Mouse (Mus musculus) B cell, adult 2 months (primary cell): Measurements from ENCODE around the gene Cog2.

Experiments
- DNase-seq, 2 experiments: peaks; one replicate each; pipeline ENCODE4 v3.0.0; 2022

The Cog2 gene

DNA sequence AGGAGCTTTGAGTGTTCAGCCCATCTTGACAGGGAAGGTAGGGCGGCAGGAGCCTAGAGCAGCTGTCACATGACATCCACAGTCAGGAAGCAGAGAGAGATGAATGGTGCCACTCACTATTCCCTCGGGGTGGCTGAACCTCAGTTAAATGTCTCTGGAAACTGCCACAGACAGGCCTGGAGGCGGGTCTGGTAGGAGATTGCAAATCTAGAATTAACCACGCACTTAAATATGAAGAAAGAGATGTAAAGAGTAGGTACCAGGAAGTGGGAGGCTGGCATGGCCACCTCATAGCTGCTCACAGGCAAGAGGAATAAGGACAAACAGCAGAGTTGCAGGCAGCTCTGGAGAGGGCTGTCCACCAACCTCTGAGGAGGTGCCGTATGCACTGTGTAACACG, 3.4 kb upstream of the Cog2 start:
- no peak for DNase-seq

DNA sequence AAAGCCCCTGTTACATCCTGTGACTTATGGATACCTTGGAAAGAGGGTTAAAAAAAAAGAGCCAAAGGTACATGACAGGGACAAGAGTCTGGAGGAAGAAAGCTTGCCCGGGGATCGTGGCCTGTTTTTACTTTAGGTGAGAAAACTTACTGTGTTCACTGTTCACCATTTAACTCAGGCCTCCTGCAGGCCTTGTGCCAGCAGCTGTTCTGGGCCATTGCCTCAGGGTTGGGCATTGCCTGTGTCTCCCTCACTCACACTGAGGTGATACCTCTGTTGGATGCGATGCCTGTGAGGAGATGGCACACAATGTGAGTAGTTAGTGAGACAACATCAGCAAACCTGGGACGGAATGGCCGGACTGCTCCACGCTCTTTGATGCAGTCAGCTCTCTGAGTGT, 1.4 kb downstream of the Cog2 start:
- DNase-seq = no peak

DNA sequence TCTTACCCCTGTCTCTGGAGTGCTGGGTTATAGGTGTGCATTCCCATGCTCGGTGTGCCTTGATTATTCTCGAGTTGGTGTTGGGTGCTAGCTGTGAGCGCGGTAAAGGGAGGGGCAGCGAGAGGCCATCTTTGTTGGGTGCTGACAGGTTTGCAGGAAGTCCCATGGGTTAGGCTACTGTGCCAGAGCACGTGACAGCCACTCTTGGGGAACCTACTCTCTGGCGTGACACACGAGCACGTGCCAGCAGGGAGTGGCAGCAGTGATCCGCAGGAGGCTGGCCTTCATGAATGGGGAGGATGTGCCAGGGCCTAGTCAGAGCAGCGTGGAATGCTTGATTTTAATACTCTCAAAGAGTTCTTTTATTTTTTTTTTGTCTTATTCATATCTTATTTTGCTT, 5.7 kb downstream of the Cog2 start:
- DNase-seq = no peak

DNA sequence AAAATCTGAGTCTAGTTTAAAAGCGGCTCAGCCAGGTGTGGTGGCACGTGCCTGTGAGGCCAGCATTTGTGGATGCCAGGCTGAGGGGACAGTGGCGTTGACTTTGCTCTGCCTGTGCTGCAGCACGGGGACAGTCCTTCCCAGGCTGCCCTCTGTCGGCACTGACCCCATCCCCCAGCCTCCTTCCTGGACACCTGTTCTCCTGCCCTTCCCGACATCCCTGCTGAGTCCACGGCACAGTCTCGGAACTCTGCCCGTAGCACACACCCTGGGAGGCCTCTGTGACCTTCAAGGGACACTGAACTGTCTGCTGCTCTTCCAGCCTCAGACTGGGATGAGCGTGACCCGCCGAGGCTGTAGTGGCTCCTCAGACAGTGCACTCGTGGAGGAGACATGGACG, 9.5 kb downstream of the Cog2 start:
- no peak for DNase-seq

DNA sequence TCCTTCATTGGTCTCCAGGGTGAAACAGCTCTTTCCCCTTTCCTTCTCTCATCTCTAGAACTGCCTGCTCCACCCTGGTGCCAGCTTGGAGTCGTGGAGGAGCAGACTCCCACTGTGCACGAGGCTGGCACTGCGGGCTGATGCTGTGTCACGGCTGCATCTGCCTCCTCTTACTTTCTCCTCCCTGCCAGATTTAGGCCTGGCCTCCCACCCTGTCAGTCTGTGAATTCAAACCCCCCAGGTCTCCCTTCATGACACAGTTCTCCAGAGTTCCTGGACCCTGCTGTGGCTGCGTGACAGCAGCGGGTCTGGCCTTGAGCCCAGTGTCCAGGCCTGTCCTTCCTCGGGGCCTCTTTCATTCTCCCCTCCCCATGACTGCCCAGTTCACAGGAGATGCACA, 10.0 kb downstream of the Cog2 start:
- DNase-seq = no peak

DNA sequence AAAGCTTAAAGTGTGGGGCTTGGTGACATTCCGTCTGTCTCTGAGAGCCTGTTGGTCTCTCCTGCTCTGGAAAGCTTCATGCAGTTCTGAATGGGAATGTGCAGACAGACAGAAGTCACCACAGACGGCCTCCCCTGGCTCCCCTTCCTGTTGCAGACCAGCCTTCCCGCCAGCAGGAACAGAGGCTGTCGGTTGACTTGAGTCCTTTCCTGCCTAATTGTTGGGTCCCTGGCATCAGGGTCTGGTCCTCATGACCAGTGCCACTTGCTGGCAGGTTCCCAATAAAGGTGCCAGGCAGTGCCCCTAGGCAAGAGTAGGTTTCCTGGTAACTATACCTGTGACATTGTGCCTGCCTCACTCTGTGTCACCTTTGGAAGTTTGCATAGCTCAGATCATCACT, 10.4 kb downstream of the Cog2 start:
- no peak for DNase-seq

DNA sequence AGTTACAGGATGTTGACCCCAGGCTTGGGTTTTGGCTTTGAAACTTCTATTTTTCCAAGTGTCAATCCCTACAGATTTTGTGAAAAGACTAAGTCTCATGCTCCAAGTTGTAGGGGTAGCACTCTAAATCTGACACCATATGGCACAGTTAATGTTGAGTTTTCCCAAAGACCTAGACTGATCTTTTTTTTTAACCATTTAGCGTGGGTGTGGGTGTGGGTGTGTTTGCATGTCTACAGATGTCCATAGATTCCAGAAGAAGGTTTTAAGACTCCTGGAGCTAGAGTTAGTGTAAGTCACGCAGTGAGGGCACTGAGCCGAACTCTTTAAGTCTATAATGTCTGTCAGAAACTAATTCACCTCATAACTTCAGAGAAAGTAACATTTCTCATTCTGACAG, 12.1 kb downstream of the Cog2 start:
- no peak for DNase-seq

DNA sequence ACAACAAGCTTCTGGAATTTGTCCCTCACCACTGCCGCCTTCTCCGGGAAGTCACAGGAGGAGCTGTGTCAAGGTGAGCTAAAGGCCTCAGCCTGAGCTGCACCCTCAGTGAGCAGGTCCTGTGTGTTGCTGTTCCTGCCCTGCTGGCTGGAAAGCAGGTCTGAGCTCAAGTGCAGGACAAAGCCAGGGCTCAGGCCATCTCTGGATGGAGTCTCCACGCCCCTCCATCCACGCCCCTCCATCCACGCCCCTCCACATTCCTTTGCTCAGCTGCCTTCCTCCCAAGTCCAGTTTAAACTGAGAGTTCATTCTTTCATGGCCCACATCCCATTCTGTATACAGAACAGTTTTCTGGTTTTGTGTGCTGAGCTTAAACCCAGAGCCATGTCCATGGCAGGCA, 14.9 kb downstream of the Cog2 start:
- DNase-seq = no peak

DNA sequence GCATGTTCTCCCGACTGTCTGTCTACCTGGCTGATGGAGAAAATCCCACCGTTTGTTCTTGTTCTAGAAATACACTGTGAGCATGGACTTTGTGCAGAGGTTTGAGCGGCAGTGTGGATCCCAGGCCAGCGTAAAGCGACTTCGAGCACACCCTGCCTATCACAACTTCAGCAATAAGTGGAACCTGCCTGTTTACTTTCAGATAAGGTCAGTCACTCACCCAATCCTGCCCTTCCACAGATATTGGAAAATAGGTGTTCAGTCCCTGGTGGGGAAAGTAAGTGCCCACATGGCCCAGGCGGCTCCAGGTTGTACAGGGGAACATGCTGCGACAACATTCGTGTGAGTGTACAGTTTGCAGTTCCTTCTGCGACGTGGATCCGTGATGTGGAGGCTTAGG, 20.3 kb downstream of the Cog2 start:
- DNase-seq = no peak

DNA sequence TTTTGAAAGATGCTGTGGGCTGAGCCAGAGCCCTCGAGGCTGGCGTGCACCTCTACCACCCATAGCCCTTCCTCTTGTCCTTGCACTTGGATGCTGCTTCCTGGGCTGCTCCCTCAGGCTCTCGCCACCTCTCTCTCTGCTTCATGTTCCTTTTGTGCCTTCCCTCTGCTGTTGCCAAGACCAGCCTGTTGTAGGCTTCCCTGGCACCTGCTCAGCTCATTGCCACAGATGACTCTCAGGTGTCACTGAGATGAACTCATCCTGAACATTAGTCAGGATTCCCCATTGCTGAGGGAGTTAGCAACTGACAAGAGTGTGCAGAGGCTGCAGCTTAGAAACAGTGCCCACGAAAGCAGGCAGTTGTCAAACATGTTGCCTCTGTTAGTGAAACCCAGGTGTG, 21.4 kb downstream of the Cog2 start:
- no peak for DNase-seq

DNA sequence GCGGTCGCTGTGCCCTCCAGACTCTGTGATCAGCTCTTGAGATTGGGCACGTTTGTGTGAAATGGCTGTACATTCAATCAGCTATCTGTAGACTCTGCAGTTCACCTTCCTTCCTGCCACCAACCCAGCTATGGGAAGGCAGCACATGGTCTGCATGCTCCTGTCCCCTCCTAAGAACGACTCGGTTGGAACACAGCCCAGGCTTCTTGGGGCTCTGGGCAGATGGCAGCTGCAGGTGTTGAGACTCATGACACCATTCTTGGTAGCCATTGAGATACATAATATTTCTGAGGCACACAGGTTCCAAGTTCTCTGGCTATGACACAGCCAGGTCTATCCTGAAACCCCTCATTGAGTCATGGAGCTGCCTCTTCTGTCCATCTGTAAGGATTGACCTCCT, 22.7 kb downstream of the Cog2 start:
- no peak for DNase-seq

DNA sequence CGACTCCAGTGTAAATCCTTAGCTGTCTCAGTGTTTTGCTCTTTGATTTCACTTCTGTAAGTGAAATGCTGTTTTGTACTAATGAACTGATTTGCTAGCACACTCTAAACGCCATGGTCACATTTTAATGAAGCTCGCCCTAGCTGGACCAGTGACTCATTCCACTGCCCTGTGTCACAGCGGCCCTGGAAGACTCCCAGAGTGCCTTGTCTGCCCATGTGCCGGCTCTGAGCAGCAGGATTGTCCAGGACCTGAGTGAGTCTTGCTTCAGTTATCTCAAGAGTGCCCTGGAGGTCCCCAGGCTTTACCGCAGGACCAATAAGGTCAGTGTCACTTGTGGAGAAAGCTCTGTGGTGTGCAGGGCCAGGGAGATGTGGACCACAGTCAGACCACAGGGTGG, 25.8 kb downstream of the Cog2 start:
- DNase-seq = no peak

DNA sequence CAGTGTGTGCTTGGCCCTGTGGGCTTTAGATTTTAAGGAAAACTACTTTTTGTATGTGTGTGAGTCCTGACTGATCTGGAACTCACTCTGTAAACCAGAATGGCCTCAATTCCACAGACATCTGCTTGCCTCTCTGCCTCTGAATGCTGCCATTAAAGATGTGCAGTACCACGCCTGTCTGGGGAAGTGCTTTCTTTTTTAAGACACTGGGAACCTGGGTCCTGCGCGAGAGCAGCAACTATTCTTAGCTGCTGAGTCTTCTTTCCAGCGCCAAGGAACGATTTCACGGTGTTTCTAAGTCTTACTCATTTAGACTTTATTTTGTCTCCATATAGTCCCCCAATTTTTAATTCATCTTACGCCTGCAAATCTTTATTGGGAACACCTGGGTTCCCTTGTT, 26.2 kb downstream of the Cog2 start:
- DNase-seq = no peak

DNA sequence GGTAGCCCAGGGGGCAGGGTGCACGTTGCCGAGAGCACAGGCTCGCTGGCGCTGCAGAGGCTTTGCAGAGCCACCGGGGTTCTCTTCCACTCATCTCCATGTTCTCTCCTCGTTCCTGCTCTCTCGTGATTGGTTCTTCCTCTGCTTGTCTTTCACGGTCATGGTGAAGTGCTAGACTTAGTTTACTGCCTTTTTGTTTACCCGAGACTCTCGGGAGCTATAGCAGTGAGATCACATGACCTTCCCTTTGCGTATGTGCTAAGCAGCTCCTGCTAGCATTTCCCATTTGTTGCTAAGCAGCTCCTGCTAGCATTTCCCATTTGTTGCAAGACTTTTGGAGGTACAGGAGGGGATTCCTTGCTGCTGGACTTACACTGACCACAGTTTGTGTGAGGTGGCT, 26.7 kb downstream of the Cog2 start:
- DNase-seq = no peak

DNA sequence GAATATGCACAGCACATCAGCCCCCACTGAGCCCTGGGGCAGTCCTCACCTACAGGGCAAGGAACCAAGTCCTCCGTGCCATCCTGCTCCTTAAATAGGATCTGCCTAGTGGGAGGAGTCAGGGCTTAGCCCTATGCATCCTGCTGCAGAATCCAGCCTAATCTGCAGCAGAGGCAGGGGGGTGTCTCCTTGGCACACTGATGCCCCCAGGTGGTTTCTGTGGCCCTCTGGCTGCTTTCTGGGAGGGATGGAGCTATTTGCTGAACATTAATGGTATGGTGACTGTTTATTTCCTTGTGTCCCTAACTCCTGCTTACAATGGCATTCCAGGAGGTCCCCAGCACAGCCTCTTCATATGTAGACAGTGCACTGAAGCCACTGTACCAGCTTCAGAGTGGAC, 27.6 kb downstream of the Cog2 start:
- DNase-seq = no peak

DNA sequence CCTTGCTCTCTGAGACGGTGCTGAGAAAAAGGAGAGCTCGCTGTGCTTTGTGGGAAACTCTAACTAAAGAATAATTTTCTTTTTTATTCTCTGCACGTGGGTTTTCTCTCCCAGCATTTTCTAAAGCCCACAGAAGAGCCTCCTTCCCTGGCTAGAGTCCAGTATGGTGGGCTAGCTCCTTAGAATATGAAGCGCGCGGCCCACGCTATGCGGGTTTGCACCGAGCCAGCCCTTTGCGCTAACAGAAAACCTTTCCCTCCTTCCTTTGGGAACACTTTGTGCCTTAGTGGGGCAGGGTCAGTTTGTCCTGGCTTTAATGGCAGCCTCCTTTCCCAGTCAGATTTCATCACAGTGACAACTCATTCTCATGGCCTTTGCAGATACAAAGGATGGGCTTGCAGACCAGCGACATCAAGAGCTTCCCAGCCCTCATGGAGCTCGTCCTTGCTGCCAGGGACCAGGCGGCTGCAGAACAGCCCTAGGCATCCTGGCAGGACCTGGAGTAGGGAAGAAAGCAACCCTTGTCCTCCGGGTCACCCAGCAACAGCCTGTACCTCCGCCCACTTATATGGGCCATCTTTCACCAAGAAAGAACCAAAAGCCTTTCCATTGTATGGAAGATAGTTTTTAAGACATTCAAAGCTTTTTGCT, 30.6 kb downstream of the Cog2 start:
- no peak for DNase-seq

DNA sequence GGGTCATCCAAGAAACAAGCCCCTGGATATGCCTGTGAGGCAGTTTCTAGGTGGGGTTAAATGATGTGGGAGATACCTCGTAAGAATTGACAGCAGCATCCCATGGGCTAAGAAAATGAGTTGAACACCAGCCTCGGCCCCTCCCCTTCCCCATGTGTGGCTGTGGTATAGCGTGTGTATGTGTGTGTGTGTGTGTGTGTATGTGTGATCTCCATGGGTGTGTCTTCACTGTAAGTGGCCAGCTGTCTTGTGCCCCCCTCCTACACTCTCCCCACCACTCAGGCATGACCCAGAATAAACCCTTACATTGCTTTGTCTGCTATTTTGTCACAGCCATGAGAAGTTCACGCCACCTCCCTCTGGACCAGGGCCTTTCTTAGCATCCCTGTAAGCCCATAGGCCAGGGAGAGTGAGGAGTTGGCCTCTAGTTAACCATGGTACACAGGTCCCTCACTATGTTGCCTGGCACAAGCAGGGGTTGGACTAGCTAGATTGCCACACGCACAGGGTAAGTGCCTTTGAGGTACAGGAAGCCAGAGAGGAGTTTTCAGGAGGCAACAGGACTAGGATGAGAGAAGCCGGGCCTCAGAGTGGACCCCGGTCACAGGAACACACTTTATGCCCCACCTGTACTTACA, 34.7 kb downstream of the Cog2 start:
- DNase-seq = no peak

DNA sequence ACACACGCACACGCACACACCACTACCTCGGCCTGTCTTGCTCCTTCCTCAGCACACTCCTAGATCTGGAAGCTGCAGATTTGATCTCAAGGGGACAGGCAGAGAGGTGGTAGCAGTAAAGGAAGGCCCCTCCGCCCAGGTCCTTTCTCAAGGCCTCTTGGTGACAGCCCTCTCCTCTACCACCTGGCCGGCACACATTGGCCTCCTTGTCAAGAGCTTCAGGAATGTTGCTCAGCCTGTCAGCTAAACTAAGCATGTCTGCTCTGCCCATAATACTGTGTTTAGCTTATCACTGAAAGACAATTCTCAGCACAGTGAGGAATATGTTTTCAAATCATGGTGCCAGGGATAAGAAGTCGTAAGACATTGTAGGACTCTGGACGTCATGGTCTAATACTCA, 35.6 kb downstream of the Cog2 start:
- DNase-seq = no peak

DNA sequence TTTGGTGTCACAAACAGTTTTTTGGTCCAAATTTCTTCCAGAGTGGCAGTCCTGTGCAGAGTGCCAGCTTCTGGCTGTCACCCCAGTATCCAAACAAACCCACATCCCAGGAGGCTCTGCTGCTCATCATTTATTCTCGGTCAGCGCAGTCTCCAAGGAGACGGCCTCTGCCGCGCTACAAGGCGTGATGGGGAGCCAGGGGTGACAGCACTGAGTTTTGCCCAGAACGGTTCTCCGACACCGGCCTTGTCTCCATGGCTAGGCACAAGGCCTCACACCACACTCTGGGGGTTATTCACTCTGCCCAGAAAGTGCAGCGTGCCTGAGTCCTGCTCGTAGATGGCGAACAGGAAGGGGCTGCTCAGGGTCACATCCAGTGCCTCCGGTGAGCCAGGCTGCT, 36.1 kb downstream of the Cog2 start:
- no peak for DNase-seq

DNA sequence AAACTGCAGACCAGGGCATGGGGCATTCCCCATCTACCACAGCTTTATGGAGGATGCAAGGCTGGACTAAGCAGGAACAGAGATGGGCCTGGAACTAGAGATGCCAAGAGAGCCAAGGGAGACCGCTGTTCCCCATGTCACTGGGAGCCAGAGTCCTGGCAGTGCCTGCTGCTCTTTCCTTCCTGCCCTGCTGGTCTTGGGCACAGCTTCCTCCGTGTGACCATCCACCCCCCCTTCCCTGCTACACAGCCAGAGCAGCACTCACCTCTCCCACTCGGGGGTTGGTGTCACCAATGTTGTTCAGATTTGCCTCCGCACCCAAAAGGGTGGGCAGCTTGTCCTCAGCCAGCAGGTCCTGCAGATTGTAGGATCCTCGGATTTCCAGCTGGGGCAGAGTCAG, 36.9 kb downstream of the Cog2 start:
- no peak for DNase-seq

DNA sequence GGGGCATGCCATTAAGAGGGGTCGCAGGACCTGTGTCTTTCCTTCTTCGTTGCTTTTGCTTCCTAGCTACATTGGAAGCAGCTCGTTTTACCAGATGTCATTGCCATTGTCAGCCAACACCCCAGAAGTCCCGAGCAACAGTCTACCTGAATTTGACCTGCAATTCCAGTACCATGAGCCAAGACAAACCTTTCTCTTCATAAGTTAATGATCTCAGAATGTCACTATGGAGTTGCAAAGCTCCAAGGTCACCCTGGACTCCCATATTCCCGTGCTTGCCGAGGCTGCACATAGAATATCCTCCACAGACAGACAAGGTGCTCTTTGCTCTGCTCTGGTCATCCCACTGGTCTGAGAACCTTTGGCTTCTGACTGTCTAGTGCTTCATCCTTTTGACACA, 46.6 kb downstream of the Cog2 start:
- DNase-seq = no peak

DNA sequence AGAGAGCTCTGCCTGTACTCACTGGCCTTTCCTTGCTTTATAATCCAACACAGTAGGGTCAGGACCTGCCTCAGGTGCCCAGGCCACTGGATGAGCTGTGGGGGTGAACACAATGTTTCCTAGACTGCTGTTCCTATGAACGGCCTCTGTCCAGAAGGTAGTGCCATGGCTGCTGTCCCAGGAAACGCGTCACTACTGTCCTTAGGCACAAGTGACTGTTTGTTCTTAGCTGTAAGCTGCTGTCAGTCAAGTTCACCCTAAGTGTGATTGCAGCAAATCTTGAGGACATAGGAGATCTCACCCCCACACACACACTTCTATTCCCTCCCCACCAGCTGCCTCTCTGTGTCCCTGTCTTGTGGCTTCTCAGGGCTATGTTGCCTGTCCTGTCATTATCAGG, 47.0 kb downstream of the Cog2 start:
- no peak for DNase-seq

DNA sequence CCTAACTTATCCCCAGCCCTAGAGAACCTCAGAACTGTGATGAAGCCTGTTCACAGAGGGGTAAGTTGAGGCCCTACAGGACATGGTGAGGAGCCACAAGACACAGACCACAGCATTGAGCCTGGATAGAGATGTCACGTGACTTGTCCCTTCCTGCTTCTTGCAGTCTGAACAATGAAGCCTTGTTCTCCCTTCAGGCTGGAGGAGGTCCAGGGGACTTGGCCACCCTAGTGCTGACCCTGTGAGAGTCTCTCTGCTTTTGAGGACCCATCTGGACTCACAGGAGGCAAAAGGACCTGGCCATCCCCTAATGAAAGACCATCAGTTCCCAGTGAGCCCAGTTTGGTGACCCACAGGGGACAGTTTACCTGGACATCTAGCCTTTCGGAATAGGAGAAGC, 48.5 kb downstream of the Cog2 start:
- DNase-seq = no peak

DNA sequence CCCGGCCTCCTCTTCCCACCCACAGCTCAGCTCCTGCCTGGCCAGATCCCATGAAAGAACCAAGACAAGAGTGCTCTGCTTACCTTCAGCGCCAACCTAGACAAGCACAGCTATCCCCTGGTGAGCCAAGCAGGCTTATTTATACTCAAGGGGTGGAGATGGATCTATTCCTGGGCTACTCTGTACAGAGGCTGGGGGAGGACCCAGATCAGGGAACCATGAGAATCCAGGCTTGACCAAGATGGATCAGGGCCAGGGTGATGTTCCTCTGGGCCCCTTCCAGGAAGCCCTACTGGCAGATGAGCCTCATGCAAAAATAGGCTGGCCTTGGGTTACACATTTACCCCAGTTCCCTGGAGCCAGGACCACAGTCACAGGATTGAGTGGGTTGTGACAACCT, 49.0 kb downstream of the Cog2 start, which contains the start of gene Agt:
TSS of gene Agt (minus strand) at position 114 of the 400 bp plus-strand sequence.
- DNase-seq = no peak

DNA sequence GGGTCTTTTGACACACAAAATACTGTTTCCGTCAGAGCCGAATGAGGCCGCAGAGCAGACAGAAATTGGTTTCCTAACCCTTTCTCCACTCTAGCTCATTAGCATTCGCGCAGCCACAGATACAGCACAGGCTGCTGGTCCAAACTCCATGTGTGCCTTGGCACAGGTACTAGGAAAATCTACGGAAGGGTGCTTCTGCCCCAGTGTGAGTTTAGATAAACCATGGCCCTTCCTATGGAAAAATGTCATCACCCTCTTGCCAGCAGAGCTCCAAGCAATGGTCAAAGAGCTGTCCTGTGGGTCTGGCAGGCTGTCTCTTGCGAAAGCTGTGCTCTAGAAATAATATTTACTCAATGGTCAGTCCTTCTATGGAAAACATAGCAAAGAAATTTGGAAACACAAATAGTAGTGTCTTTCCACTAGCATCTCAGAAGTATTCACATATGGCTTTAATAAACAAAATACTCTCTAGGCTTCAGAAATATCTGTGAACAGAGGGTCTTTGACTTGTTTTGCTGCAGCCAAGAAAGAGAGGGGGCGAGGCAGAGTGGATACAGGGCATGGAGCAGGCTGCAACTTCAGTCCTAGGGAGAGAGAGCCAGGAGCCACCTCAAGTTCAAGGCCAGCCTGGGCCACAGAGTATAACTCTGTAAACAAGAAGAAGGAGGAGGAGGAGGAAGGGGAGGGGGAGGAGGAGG, 51.3 kb downstream of the Cog2 start:
- DNase-seq = no peak
